19 mouse cellular contexts compared by ENCODE assay signal in genomic region chr4:101715302-101715701, GRCm38 (mm10). TPM values are rescaled to one million over a fixed set of nuclear protein-coding genes. Genes with fewer than 3 reads are reported as not detected.
DNase-seq lines count a peak whose midpoint lies in the region.
"Had no signal": no experiment of that assay in that cellular context is flagged by ENCODE, and none has a peak within 500 bp of the region (broad histone marks: within the 10 kb centered on the region; RNA-seq: fewer than 3 reads in every experiment).

No protein-coding gene starts in this region.

- DNase-seq in retina, embryonic 14.5 days (ENCODE audit: low spot score) = peak; percentile 13
- no peak for DNase-seq in retina, postnatal 1 day
- DNase-seq in 3134 (ENCODE audit: extremely low read depth, insufficient read length, low spot score) (peak; percentile 8), NIH3T3 (ENCODE audit: low read depth) (peak; percentile 37)
- DNase-seq in adrenal gland, adult 18-20 months (ENCODE audit: low spot score in 2 of 2) = no peak
- no peak for DNase-seq in layer of hippocampus, adult 8-10 months (ENCODE audit: low spot score in 2 of 2)
- DNase-seq: adrenal gland, adult 2 months; adrenal gland, postnatal 10 days; adrenal gland, postnatal 25 days; B cell, adult 2 months; cerebellum, adult 11 months; cerebellum, adult 18-20 months; cerebellum, adult 8-10 months; cerebellum, adult 9-11 months; cerebellum, postnatal 14 days; cerebellum, postnatal 36 days; embryo, embryonic 11 days; forebrain, postnatal 0 days had no signal

RNA-seq across cellular contexts. Expression of gene Lepr, which starts 1.9 kb away (rescaled TPM):
- total RNA-seq in adrenal gland, adult 18-20 months (2021) = 10 to 100 TPM in 1 of 2 experiments, 1 to 10 TPM in 1; 9.4 to 13.4 TPM
- 1 to 10 TPM; 1.8 to 3.3 (median 3.1) TPM for total RNA-seq in layer of hippocampus, adult 8-10 months (2022)
- total RNA-seq: CH12.LX had no signal

Comparison
In these comparisons a context has a peak if more than half of its experiments do, and no peak if none do; other contexts are left out.
1. DNase-seq: peak in retina, embryonic 14.5 days (single experiment), 3134 (single experiment) and NIH3T3 (single experiment); none in retina, postnatal 1 day (single experiment), adrenal gland, adult 18-20 months (0 of 2) and layer of hippocampus, adult 8-10 months (0 of 2).